Mouse (Mus musculus): ENCODE data around the gene Dgat2.

DNA sequence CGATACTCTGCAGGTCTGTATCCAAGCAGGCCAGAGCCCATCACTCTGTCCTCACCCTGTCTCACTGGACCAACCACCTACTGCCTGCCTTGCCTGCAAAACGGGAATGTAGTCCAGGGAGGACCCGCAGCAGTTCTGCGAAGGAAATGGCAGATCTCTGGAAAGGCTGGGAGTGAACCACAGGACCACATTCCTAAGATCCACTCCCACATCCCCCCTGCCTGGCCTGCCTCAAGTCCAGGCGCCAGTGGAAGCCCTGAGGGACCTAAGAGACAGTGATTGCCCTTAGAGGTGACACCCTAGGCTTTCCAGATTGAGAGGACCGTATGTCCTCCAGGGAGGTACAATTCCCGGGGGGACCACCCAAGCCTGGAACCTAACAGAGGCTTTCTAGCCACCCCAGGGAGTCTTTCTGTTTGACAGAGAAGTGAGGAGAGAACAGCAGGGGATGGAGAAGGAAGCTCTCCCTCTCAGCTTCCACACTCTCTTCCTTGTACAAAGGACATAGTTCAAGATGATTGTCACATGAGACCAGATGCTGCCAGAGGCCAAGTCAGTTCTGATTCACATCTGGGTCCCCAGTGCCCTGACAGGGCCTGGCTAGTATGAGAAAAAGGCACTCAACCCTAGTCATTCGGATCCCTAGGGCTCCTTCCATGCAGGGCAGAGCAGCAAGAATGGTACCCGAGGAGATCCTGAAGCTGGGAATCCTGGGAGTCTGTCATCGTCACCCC lies 10.6 kb downstream of the Dgat2 start:
- TF ChIP-seq CTCF (IDR thresholded peaks at IDR 0.05) = no peak
- no peak for TF ChIP-seq EP300 (IDR thresholded peaks at IDR 0.05)
